Mouse (Mus musculus) splenic B cell, adult 2 months (primary cell): Measurements from ENCODE around the gene Ahnak2.
A peak's percentile ranks its signal among the peaks of the same experiment; 100 is the strongest.
"Not testable (repeated sequence)": the region's sequence is repeated elsewhere in the genome, so short reads cannot be mapped to it uniquely, and the experiment has no call there.

Source experiments
- DNase-seq: peaks from one replicate; pipeline ENCODE4 v3.0.0-alpha.2; 2011; ENCODE audit warnings: low read depth, low spot score
- H3K27me3 ChIP-seq: 2 replicates; pipeline ENCODE4 v1.6.1; 2012; ENCODE audit warnings: mild to moderate bottlenecking, low read length, moderate library complexity, mixed read lengths; ENCODE audit not compliant: control insufficient read depth, poor library complexity, insufficient read depth, severe bottlenecking
- H3K36me3 ChIP-seq: 2 replicates; pipeline ENCODE4 v1.6.1; 2012; ENCODE audit warnings: mild to moderate bottlenecking, low read length, moderate library complexity, mixed read lengths; ENCODE audit not compliant: control insufficient read depth, poor library complexity, insufficient read depth, severe bottlenecking

Gene Ahnak2

DNA sequence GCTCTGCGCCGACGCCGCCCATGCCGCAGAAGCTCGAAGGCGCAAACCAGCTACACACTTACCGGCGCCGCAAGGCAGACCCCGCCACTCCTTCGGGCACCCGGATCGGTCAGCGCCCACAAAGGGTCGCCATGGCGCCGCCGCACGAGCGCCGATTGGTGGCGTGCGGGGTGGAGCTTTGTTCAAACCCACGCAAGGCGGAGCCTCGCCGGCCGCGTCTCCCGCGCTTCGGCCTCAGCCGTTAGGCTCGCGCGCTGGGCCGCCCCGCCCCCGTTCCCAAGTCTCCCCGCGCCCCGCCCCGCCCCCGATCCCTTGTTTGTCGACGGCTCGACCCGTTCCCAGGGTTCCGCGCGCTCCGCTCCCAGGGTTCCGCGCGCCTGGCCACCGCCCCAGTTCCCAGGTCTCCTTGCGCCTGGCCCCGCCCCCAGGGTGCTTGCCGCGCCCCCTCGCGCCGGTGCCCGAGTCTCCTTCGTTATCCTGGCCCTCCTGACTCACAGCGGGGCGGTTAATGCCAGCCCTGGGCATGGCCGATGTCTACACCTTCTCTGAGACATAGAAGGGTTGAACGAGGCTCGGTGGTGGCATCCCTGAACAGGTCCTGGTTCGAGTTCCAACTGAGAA lies 26.9 kb upstream of the Ahnak2 start, which contains the start of gene Cdca4:
Gene Cdca4, minus strand, starts transcription at position 180 of the 621 bp plus-strand sequence.
- no peaks in the 10 kb centered on the region for H3K27me3 ChIP-seq
- DNase-seq = peak; percentile 97
- peaks cover 5% of the 10 kb centered on the region; the same call in 1 of the 2 replicates for H3K36me3 ChIP-seq

DNA sequence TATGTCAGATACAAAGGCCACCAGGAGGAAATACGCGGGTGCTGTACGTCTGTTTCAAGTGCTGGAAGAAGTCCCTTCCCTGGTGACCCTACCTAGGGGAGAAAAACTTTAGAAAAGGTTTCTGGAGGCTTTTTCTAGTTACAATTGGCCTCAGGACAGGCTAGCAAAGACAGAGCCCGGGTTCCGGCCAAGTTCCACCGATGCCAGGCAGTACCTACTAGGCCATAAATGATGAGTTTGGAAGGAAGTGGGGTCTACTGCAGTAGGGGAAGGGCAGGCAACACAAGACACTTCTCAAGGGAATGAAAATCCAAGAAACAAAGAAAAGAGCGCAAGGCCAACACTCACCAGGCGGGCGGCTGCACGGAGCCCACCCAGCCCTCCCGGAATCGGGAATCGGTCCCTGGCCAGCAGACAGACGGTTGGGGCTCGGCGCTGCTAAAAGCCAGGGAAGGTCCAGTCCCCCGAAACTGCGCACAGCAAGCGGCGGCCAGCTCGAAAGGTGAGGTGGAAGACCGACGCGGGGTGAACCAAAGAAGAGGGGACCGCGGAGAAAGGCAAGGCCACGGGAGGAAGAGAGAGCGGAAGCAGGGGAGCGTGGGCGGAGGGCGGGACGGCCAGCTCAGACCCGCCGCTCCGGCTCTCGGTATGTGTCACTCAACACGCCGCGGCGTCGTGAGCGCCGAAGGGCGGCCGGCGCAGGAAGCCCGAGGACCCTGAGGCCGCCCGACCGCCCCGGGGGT lies 26.2 kb upstream of the Ahnak2 start:
- Histone ChIP-seq H3K36me3 (peaks cover 5% of the 10 kb centered on the region; the same call in 1 of the 2 replicates), H3K27me3 (no peaks in the 10 kb centered on the region)
- DNase-seq = peak; percentile 83

DNA sequence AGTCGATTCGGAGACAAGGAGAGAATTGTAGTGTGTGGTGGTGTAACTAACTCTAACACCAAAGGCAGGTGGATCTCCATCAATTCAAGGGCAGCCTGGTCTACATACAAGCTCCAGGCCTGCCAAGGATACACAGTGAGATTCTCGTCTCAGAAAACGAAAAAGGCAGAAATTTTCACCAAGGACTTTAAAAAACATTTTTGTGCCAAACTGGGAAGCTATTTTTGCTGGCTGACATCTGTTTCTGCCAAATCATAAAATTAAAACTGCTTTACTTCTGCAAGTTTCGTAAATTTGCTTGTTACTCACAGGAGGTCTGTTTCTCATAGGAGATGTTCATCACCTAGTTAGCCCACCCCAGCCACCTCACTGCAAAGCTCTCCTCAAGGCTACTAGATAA lies 23.4 kb upstream of the Ahnak2 start:
- no peak for DNase-seq
- Histone ChIP-seq H3K36me3 (peaks cover 8% of the 10 kb centered on the region; the same call in 1 of the 2 replicates), H3K27me3 (no peaks in the 10 kb centered on the region)

DNA sequence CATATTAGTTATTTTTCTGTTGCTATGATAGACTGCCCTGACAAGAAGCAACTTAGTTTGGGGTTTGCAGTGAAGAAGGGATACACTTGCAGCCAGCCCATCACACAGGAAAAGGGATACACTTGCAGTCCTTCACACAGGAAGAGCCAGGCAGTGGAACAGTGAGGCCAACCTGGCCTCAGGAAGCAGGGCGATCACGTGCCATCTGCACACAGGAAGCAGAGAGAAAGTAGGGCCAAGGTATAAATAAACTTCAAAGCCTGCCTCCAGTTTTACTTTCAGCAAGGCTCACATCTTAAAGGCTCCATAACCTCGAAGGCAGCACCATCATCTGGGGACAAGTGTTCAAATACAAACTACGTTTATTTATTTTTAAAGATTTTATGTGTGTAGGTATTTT lies 20.8 kb upstream of the Ahnak2 start:
- peak; percentile 55 for DNase-seq
- Histone ChIP-seq H3K36me3 (peaks cover 10% of the 10 kb centered on the region; the same call in 1 of the 2 replicates), H3K27me3 (no peaks in the 10 kb centered on the region)

DNA sequence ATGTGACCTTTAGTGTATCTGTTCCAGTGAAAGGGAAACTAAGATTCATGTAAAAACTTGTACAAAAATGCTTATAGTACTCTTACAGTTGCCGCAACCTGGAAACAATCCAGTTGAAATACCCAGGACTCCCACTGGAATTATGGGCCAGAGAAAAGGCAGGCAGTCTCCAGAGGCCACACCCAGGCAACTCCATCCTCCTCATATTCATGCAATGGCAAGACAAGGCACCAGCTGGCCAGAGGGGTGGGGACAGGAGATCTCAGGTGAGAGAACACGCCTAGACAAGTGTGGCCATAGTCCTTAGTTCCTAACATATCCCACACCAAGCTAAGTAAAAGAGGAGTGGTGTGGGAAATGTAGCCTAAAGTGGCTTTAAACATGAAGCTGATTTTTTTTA lies 20.2 kb upstream of the Ahnak2 start:
- DNase-seq = no peak
- Histone ChIP-seq H3K27me3 (no peaks in the 10 kb centered on the region), H3K36me3 (peaks cover 10% of the 10 kb centered on the region; the same call in 1 of the 2 replicates)

DNA sequence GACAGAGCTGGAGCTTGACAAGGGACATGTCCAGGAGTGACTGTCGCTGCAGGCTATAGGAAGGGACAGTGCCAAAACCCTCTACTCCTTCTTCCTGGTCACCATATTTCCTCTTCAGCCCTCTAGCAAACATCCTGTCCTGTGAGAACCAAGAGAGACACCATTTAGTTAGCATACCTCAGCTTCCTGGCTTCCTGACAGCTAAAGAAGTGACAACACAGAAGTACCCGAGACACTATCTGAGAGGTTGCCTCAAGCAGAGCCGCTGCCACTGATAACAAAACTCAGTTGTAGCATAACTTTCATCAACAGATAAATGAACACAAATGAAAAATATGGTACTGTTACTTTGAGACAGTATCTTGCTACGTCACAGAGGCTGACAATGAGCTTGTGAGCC lies 19.5 kb upstream of the Ahnak2 start:
- Histone ChIP-seq H3K36me3 (peaks cover 7% of the 10 kb centered on the region), H3K27me3 (no peaks in the 10 kb centered on the region)
- DNase-seq = no peak

DNA sequence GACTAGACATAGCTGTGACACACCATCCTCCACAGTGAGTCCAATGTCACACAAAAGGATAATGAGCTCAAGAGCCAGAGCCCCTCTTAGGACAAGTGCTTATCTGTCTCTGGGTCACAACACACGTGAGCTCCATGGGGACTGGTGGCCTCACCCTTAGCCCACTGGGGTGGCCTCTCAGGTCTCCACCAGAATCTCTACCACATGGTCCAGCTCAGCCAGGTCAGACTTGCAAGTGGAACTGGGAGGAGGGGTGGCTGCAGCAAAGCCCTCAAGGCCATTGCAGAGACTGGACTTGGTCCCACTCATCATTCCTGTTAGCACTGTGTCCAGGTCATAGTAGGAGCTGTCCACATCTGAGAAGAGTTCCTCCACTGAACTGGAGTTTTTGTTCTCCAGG lies 18.8 kb upstream of the Ahnak2 start:
- DNase-seq = no peak
- peaks cover 7% of the 10 kb centered on the region for H3K36me3 ChIP-seq
- no peaks in the 10 kb centered on the region for H3K27me3 ChIP-seq

DNA sequence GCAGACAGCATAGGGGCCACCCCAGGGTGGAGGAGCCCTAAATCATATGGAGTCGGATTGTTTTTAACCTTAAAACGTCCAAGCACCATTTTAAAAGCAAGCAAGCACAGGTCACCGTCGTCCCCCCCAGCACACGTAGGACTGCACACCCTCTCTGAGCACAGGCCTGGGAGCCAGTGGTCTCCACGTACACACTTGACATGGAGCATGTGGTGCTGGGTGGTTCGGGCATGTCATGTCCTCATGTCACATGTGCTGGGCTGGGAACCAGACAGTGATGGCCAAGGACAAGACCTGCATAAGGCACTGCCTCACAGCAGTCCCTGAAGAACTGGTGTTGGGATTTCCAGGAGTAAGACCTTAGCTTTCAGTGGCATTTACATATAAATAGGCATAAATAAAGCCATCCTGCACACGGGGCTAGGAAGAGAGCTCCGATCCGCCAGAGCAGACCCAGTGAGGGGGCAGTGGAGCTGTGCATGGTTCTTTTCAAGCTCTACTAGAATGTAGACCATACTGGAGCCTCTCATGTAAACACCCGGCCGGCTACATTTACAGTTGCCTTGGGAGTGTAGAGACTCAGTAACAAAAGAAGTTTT lies 18.0 kb upstream of the Ahnak2 start:
- peaks cover 5% of the 10 kb centered on the region for H3K36me3 ChIP-seq
- no peak for DNase-seq
- H3K27me3 ChIP-seq = no peaks in the 10 kb centered on the region

DNA sequence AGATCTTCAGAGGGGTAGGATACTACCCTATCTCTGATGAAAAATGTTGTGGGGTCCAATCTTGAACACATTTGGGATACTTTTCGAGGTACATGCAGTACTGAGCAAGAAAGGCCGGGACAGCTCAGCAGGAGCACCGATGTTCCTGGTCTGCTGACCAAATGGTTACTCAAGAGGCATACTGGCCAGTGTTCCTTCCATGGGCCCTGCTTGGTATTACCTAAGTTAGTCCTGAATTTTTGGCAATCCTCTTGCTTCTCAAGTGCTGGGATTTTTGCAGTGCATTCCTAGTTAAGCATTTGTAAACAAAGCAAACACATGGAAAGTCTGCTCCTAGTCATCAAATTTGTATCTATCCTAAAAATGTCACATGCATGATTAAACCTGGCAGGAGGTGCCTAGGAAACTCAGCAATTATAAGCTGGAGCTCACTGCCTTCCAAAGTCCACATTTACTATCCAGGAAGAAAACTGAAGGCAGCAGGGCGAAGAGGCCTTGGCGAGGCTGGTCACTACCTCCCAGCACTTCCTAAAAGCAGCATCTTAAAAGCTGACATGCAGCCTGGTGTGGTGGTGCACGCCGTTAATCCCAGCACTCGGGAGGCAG lies 16.7 kb upstream of the Ahnak2 start:
- Histone ChIP-seq H3K36me3 (peaks cover 5% of the 10 kb centered on the region), H3K27me3 (no peaks in the 10 kb centered on the region)
- DNase-seq = no peak

DNA sequence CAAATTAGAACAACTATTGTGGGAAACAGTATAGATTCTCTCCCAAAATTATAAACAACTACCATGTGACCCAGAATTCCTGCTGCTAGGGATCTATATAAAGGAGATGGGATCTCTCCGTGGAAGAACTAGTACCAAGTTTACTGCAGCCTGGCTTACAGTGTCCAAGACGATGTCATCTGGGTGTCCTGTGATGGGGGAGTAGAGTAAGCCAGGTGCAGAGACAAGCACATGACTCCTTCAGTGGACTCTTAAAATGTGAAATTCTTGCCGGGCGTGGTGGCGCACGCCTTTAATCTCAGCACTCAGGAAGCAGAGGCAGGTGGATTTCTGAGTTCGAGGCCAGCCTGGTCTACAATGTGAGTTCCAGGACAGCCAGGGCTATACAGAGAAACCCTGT lies 14.4 kb upstream of the Ahnak2 start:
- DNase-seq = not testable (repeated sequence)

DNA sequence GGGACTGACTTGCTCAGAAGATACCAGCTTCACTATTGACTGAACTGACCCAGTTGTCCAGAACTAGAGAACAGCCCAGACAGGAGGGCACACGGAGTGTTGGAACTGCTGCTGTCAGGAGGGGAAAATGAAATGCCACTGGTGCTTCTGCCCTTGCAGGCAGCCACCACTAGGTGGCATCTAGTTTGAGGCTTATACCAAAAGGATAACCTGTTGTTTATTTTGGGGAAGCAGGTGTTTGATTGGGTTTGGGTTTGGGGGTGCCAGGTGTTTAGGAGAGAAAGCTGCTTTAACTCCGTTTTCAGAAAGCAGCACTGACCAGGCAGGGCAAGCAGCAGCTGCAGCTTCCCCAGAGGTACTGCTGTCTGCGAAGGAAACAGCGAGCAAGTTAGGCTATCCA lies 13.8 kb upstream of the Ahnak2 start:
- H3K27me3 ChIP-seq = no peaks in the 10 kb centered on the region
- peaks cover 4% of the 10 kb centered on the region for H3K36me3 ChIP-seq
- peak; percentile 74 for DNase-seq

More for the DNA sequence above, 14.4 kb upstream of the Ahnak2 start:
- H3K36me3 ChIP-seq, H3K27me3 ChIP-seq: not testable (repeated sequence)

DNA sequence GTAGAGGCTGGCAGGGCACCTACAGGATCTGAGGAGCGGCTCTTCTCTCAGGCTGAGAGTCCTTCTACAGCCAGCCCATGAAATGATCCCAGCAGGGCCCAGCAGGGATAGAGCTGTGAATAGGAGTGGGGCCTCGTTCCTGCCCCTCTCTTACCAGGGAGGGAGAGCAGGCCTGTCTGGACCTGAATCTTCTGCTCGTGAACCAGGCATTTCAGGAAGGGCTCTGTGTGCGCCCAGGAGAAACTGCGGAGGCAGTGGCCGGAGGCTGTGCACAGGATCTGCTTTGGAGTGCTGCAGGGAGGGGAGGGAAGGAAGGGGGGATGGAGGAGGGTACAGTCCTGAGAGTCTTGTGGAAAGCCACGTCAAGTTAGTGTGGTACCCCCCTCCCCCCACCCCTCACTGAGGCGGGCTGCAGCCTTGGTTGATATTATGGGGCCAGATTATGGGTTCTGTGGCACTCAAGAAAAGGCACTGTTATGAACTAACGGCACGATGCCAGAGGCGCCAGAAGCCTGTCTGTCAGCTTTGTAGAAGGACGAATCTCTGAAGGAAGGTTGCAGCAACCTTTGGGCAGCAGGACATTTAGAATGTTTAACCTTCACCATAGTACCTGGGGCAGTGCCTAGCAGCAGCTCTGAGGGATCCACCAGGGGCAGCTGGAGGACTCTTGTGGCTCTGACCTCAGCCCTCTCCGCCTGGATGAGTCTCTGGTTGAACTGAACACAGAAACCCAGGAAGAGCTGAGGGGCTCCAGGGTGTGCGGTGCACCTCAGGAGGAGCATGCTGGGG lies 12.4 kb upstream of the Ahnak2 start:
- Histone ChIP-seq H3K27me3 (no peaks in the 10 kb centered on the region), H3K36me3 (peaks cover 2% of the 10 kb centered on the region)
- DNase-seq = no peak

DNA sequence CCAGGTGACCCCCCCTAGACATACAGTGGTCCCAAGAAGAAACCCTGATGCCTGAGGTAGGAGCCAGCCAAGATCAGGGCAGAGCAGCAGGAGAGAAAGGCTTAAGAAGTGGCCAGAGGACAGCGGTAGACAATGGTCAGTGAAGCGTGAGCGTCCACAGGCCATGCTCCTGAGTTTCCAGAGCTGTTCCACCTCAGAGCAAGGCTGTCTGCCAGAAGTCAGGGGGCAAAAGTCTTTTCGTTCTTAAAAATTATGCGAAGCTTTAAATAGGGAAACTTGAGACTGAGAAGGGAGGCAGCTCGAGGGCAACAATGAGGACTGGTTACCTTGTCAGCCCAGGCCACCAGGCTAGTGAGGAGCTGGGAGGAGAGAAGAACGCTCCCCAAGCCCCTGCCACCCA lies 10.9 kb upstream of the Ahnak2 start:
- no peaks in the 10 kb centered on the region for H3K27me3 ChIP-seq
- DNase-seq = no peak
- no peaks in the 10 kb centered on the region; the same call in none of the 2 replicates for H3K36me3 ChIP-seq

DNA sequence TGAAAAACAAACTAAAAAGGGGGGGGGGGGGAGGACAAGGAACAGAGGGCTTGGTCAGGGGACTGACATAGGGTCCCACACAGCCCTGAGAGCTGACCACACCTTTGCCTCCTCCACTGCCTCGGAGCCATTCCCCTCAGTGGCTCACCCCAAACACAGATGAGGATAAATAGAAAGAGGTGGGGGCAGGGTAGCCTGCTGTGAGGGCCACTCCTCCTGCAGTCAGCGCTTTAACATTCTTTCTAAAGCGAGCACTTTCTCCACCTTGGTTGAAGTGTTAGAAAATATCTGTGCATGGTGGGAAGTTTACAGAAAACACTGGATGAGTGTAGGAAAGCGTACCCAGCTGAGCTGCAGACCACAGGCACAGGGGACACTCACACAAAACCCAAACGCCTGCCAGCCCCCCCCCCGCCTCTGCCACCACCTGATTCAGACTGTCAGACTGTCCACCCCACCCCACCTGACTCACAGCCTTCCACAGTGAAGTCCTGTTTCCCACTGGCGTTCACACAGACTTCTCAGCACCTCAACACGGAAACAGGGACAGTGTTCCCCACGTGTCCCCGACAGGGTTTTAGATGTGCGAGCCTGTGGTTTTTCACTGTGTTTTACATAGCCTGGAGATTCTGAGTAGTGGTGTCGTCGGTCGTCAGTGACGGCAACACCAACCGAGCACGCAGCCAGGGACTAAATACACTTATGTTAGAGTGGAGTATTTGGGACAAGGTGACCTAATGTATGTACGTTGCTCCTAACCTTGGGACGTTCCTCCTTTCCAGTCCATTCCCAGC lies 7.8 kb upstream of the Ahnak2 start:
- H3K36me3 ChIP-seq = no peaks in the 10 kb centered on the region
- no peak for DNase-seq
- no peaks in the 10 kb centered on the region for H3K27me3 ChIP-seq
